Mouse (Mus musculus): Measurements from ENCODE around the gene Otud3.
A peak's percentile ranks its signal among the peaks of the same experiment; 100 is the strongest.
"Not testable (repeated sequence)": the region's sequence is repeated elsewhere in the genome, so short reads cannot be mapped to it uniquely, and the experiment has no call there.

The Otud3 gene

GRCm38 (mm10) chr4:138892655-138893054, 21.1 kb downstream of the Otud3 start:
- DNase-seq (ENCODE audit: extremely low read depth, low read depth): no peak

- no peak for DNase-seq (ENCODE audit: extremely low read depth, low read depth)
Measured at GRCm38 (mm10) chr4:138889635-138890034, 24.1 kb downstream of the Otud3 start.

- no peak for DNase-seq (ENCODE audit: extremely low read depth, low read depth)
Measured at GRCm38 (mm10) chr4:138889165-138889564, 24.6 kb downstream of the Otud3 start.

DNA sequence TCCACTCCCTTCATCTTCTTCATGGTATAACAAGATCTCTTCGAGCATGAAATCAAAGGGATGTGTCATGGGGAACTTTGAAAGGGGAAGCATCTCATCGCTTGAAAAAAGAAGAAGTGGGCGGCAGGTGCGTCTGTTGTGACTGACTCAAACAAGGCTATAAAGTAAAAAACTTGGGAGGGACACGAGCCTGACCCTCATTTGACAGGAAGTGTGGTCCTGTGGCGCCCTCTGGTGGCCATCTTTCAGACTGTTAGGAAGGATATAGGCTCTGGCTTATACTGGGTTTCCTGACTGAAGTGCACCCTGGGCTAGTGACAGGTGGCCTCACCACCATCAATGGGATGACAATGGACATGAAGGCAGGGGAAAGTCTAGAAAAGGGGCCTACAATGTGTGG, 29.5 kb downstream of the Otud3 start:
- peak; percentile 82 for DNase-seq (ENCODE audit: extremely low read depth, low read depth)

DNA sequence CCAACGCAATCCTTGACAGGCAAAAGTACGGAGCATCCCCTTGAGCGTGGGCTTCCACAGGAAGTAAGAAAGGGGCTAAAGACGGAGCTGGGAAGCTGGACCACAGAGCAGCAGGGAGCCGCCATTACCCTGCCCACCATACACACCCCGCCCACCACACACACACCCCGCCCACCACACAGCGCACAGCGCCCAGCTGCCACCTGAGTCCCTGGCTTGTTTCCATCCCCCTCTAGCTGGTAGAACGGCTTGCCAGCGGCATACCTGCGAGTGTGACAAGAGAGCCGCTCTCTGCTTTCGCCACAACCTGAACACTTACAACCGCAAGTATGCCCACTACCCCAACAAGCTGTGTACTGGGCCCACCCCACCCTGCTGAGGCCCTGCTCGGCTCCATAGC, 31.6 kb downstream of the Otud3 start:
- no peak for DNase-seq (ENCODE audit: extremely low read depth, low read depth)

DNA sequence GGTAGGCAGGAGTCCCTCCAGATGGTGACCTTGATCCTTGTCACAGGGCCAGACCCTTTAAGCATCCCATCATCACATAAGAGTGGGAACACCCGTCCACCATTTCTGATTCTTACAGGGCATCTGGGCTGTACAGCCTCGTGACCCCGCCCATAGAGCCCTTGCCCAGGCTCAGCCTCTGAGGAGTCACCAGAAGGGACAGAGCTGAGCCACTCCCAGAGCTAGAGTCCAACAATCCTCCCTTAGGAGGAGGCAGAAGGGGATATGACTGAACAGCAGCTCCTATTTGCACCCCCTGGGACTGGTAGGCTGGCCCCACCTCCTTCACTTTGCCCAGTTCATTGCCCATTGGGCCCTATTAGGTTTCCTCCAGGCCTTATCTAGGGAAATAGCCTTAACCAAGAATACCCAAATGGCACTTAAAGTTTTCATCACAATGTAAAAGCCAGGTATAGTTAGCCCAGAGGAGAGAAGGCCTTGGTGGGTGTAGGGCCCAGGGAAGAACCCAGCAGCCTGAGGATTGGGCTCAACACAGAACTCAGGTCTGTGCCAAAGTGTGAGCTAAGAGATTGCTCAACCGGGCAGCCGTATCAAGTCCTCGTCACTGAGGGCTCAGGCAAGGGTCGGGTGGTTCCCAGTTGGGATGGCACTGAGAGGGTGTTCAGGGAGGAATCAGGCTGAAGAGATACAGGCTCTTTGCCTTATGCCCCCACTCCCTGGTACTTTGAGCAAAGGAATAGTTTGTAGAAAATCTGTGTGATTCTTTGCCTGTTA, 32.7 kb downstream of the Otud3 start:
- DNase-seq (ENCODE audit: extremely low read depth, low read depth): no peak

GRCm38 (mm10) chr4:138879808-138880207, 33.9 kb downstream of the Otud3 start:
- no peak for DNase-seq (ENCODE audit: extremely low read depth, low read depth)

- no peak for DNase-seq (ENCODE audit: extremely low read depth, low read depth)
Measured at GRCm38 (mm10) chr4:138878783-138879182, 35.0 kb downstream of the Otud3 start.

GRCm38 (mm10) chr4:138877731-138878130, 36.0 kb downstream of the Otud3 start, which contains the start of gene Pla2g2e:
Pla2g2e (plus strand) TSS chr4:138877942.
- no peak for DNase-seq (ENCODE audit: extremely low read depth, low read depth)

- no peak for DNase-seq (ENCODE audit: extremely low read depth, low read depth)
Measured at GRCm38 (mm10) chr4:138875986-138876385, 37.8 kb downstream of the Otud3 start.

DNA sequence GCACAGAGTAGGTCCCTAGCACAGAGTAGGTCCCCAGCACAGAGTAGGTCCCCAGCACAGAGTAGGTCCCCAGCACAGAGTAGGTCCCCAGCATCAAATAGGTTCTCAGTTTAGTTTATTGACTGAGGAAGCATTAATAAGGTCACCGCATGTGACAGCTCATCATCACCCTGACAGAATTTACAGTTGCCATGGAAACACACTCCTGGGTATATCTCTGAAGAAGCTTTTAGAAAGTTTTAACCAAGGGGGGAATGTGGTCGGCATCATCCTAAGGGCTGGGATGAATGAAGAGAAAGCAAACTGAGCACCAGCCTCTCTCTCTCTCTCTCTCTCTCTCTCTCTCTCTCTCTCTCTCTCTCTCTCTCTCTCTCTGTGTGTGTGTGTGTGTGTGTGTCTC, 38.5 kb downstream of the Otud3 start:
- DNase-seq (ENCODE audit: extremely low read depth, low read depth): not testable (repeated sequence)

- no peak for DNase-seq (ENCODE audit: extremely low read depth, low read depth)
Measured at GRCm38 (mm10) chr4:138873864-138874263, 39.9 kb downstream of the Otud3 start, which contains the start of gene Gm13030. Gm13030 (minus strand) TSS chr4:138873964.

GRCm38 (mm10) chr4:138868666-138869065, 45.1 kb downstream of the Otud3 start:
- DNase-seq (ENCODE audit: extremely low read depth, low read depth): no peak

DNA sequence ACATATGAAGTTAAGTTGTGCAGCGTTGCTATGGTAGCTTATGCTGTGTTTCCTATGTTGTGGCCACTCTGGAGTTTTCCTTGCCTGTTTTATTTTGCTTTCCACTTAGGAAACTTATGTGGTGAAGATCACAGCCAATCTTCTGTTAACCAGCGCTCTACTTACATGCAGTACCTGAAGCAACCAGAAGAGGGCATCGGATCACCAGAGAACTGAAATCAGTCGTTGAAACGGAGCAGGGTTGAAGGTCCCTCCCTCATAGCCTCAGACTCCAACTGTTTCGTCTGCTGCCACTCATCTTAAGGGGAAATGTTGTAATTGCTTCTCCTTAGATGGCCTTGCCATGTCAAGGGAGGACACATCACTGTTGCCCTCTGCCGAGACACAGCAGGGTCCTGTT, 47.3 kb downstream of the Otud3 start:
- peak; percentile 54 for DNase-seq (ENCODE audit: extremely low read depth, low read depth)

DNA sequence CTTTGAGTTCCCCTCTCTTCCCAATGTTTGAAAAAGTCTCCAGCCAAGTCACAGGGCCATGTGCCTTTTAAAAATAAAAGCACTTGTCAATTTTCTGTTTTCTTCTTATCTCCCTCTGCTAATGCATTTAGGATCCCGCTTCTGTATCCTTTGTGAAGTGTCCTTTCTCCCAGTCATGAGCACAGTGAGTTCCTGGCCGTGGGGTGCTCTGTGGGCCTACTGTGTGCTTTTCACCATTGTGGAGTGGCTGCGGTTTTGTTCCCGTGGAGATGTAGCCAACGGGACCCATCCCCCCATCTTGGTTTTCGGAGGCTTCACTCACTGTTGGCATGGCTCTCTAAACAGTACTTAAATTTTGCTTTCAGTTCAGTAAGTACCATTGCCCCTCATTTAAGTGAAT, 47.8 kb downstream of the Otud3 start:
- DNase-seq (ENCODE audit: extremely low read depth, low read depth): no peak

DNA sequence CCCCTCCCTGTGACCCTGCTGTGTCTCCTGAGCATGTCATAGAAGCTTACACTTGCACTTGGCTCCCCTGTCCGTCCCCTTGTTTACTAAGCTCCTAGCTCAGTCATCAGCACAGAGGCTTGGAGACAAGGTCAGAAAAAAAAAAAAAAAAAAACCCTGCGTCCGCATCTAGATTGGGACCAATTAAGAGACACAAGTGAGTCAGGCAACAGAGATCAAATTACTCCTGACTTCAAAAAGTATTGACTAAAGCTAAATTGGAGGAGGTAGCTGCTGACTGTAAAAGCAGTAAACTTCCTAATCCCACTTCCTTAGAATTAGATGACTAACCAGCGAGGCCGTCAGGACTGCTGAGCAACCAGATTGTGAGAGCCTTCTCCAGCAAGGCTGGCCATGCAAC, 48.7 kb downstream of the Otud3 start:
- DNase-seq (ENCODE audit: extremely low read depth, low read depth): no peak

DNA sequence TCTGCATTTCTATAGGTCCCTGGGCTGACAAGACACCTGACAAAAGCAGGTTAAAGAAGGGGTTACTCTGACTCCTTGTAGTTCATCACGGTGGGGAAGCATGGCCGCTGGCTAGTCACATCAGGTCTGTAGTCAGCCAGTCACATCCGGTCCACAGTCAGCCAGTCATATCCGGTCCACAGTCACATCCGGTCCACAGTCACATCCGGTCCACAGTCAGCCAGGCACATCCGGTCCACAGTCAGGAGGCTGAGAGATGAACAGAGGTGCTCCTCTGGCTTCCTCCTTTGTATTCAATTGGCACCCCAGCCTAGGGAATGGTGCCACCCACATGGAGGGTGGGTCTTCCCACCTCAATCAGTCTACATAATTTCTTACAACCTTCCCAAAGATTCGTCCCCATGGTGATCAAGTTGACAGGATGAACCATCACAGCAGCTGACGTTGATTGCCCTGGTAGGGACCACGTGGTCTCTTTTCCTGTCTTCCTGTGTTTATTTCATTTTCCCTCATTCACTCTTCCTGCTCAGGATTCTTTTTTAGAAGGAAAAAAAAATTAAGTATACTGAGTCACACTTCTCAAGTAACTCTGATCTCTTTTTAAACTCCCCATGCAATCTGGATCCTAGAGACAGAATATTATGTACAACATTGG, 50.3 kb downstream of the Otud3 start, which contains the start of gene Pla2g5:
Pla2g5 (minus strand) TSS at position 139 of the 655 bp plus-strand sequence.
- DNase-seq (ENCODE audit: extremely low read depth, low read depth): no peak

- no peak for DNase-seq (ENCODE audit: extremely low read depth, low read depth)
Measured at GRCm38 (mm10) chr4:138859728-138860127, 54.0 kb downstream of the Otud3 start.

DNA sequence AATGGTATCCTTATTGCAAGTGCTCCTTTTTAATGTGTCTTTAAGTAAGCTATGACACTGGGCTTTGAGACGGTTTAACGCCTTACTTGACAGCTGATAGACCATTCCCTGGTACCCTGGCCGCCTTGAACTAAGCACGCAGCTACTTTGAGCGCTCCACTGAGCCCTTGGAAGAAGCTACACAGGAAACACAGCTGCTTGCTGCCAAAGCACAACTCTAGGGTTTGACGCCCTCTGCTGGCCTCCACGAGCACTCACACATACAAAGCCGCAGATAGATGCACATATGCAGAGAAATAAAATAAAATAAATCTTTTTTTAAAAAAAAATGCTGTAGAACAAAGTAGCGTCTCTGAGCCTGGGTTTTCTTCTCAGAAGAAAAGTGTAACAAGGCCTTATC, 54.5 kb downstream of the Otud3 start:
- DNase-seq (ENCODE audit: extremely low read depth, low read depth): no peak

DNA sequence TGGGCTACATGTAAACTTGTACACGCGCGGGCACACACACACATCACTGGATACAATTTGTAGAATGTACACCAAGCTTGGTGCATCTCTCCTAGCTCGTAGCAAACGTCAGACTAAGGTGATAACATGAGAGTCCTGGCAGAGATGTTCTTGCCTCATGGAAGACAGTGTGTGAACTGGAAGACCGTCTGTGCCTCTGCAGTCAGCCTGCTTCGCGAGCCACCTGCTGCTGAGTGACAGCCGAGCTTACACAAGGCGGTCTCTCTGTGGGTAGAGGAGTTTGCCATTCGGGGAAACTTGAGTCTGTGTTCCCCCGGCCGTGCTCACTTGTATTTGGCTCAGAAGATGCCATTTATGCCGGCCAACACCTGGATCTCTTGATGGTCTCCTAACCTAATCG, 55.3 kb downstream of the Otud3 start:
- DNase-seq (ENCODE audit: extremely low read depth, low read depth): no peak

DNA sequence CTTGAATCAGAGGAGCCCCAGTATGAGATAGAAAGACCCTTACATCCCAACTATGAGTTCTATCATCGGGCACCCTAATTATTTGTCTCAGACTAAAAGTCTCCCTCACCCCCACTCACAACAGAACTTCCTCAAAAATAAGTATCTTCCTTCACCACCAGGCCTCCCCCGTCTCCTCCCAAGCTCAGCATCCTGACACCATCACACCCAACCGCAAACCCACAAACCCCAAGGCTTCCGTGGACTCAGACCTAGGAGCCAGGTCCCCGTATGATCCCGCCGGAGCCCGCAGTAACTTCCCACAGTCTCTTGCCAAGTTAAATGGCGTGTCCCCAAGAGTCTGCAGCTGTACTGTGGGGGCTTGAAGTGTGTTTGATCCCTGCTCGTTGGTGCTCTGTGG, 56.2 kb downstream of the Otud3 start:
- DNase-seq (ENCODE audit: extremely low read depth, low read depth): peak; percentile 63

DNA sequence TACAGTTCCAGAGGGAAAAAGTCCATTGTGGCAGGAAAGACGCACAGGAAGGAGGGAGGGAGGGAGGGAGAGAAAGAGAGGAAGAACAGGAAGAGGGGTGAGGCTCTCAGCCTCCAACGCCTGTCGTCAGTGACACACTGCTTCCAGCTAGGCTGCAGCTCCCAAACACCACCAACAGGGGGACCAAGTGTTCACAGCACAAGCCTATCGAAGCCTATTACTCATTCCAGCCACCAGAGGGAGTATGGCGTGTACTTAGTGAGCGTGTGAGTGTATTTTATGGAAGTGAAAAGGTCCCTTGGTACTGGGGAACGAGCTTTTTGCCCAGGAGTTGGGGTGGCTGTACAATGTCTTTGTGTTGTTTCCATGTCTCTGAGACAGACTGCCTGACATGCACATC, 57.3 kb downstream of the Otud3 start:
- peak; percentile 87 for DNase-seq (ENCODE audit: extremely low read depth, low read depth)
